Mouse (Mus musculus): ENCODE results near the gene Fcgr2b.

Gene Fcgr2b

DNA sequence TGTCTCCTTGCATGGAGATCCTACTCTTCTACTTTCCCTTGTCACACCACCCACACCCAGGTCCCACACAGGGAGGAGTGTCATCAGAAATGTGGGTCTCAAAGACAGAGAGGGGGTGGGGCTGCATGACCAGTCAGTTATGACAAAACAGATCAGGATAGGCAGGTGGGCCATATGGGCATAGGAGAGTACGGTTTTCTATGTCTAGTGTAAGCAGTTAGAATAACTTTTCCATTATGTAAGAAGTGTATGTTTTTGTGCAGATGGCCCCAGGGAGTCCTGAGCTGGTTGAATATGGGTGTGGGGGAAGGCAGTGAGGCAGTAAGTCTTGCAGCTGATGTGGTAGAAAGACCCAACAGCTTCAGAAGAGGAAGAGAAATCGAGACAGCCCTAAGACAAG, 47.9 kb downstream of the Fcgr2b start:
- no peak for DNase-seq (ENCODE audit: low read depth in 1 of 2, low spot score in 2 of 2)

DNA sequence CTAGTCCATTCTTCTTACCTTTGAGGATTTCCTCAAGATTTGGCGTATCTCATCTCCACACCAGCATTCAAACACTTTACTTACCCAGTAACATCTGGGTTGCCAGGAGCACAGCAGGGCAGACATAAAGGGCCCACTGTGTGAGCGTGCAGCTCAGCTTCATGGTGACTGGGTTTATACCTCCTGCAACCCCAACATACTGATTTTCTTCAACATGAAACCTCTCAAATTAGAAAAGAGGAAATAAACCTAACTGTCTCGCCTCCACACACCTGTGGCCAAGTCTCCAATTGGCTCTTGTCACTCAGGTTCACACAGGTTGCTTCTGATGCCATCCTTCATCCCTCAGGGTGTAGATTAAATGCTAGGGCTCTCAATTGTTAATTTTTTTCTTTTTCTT, 49.0 kb downstream of the Fcgr2b start, which contains the start of gene Fcrla:
Fcrla (minus strand) TSS at position 206 of the 400 bp plus-strand sequence.
- DNase-seq (ENCODE audit: low read depth in 1 of 2, low spot score in 2 of 2): no peak

DNA sequence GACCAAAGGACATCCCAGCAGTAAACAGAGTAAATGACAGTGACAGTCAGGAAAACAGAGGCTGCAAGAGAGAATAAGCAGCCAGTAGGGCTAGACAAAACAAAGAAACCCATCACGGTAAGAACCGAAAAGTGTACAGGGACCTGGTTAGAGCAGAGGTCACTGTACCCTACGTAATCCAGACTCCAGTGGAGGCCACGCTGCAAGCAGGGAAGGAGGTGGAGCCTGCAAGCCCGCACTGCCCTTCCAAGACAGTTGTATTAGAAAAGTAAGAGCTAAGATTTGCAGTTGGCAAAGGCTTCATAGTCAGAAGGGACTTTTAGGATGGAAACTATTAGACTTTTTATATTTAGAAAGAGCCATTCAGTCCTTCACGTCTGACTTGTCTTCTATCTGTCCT, 49.4 kb downstream of the Fcgr2b start:
- DNase-seq (ENCODE audit: low read depth in 1 of 2, low spot score in 2 of 2): no peak

DNA sequence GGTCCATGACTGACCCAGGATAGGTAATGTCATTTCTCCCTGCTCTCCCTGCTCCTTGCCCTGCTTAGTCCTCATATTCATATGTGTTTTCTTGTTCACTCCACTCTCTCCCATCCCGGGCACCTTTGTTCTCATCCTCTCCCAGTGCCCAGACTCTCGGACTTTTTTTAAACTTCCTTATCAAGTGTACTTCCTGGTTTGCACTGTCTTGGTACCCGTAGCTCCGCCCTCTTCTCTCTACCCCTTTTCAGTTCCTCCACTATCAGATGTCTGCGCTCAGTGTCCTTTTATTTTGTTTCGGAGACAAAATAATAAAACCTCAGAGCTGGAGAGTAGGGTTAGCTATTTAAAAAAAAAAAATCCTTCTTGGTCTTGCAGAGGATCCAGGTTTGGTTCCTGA, 51.9 kb downstream of the Fcgr2b start:
- no peak for DNase-seq (ENCODE audit: low read depth in 1 of 2, low spot score in 2 of 2)

DNA sequence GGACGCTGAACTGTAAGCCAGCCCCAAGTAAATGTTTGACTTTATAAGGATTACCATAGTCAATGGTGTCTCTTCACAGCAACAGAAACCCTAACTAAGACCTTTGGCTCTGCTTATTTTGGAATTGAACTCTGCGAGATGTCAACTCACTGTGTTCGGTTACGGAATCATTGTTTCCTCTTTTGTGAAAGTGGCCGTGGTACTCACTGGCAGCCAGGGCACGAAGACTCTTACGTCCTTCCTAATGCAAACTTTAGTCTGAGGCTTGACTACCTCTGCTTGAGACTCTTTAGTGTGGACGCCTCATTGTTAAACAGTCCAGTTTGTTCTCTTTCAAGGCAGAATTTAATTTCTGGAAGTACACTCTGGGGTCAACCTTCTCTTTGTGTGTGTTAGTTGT, 57.0 kb downstream of the Fcgr2b start:
- DNase-seq (ENCODE audit: low read depth in 1 of 2, low spot score in 2 of 2): no peak

DNA sequence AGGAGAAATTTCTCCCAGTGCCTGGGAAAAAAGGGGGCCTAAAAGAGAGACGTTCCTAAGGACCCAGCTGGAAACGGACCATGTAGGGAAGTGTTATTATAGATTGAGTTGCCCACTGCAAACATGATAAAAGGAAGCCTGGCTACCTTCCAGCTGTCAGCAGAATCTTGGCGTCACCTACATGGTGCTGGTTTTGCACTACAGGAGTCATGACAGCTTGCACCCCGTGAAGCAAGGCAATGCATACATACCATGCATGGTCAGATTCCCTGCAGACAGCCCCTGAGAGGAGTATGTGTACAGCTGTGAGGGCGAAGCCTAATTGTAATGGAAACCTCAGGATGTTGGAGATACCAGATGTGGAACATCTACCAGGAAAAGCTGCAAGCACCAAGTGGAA, 60.7 kb downstream of the Fcgr2b start:
- no peak for DNase-seq (ENCODE audit: low read depth in 1 of 2, low spot score in 2 of 2)

DNA sequence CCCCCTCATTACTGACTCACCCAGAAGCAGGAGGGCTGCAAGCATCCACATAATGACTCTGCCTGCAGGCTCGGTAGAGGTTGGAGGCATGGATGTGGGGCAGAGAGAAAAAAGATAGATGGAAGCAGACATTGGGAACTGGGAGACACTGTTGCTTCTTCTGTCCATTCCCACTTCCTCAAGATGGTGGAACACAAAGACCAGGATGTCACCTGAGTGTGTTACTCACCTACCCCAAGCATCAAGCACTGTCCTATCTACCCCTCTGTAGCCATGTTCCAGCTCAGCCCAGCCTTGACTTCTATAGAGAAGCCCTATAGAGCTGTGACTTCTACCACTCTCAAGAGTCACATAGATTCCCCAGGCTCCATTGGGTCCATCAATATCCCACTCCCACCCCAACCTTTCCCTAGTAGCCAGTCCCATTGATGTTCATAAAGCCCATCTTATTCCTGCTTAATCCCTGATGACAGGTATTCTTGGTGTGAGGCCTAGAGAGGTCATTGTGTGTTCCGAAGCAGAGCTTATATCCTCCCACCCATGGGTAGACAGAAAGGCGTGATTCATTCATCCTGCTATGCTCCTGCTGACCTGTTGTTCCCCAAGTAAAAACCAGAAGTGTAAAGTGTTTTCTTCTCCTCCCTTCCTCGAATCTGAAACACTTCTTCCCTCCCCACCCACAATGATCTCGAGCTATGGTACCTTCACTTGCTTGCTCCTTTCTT, 63.3 kb downstream of the Fcgr2b start, which contains the start of gene Fcrlb:
Fcrlb (minus strand) TSS at position 51 of the 725 bp plus-strand sequence.
- DNase-seq (ENCODE audit: low read depth in 1 of 2, low spot score in 2 of 2): no peak

DNA sequence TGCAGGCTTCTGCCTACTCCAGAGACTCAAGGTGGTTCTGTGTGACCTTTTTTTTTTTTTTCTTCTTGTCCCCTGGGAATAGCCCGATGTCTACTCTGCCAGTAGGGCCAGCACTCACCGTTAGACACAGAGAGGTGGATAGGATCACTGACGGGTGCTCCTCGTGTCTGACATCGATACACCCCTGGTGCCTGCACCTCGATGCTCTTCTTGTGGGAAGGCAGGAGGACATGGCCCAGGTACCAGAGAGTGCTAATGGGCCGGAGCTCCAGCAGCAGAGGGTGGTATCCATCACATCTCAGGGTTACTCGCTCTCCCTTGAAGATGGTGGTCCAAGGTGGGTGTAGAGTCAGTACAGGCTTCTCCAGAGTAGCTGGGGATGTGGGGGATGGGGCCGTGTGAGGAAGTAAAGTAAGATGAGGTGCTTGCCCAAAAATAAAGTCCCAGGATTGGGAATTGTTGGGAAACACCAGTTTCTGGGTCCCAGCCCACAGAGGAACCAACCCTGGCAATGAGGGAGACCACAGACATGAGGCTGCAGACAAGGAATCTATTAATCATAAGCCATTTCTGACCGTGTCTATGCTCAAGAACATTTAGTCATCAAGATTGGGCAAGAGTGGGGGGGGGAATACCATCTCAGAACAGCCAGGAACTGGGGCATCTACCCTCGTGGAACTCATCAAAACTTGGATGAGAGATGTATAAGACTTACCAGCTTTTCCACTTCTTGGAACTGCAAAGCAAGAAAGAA, 64.3 kb downstream of the Fcgr2b start:
- DNase-seq (ENCODE audit: low read depth in 1 of 2, low spot score in 2 of 2): no peak

Measured in monocyte, adult 2 months (primary cell).